Mouse (Mus musculus) intestine, postnatal 0 days (tissue): ENCODE results near the gene T2. TPM values are rescaled to one million over a fixed set of nuclear protein-coding genes. Genes with fewer than 3 reads are reported as not detected.
"Not testable (repeated sequence)": the region's sequence is repeated elsewhere in the genome, so short reads cannot be mapped to it uniquely, and the experiment has no call there.

ENCODE experiments used
- ATAC-seq: fragments of 200-750 bp; cut with Nextera tagmentation; 2 replicates; pipeline ENCODE4 v1.8.0; 2017; ENCODE audit warnings: mild to moderate bottlenecking, moderate TSS enrichment, moderate library complexity
- H3K27ac ChIP-seq: fragments of 300-500 bp; sonication (generic); 2 replicates; pipeline ENCODE4 v1.5.1; 2014; ENCODE audit warnings: mild to moderate bottlenecking, low read depth, low read length, moderate library complexity
- H3K27me3 ChIP-seq: fragments of 300-500 bp; sonication (generic); replicated peaks from 2 replicates; pipeline ENCODE4 v1.6.1; 2014; ENCODE audit warnings: low read length, mixed read lengths; ENCODE audit not compliant: control insufficient read depth, insufficient read depth
- H3K36me3 ChIP-seq: fragments of 300-500 bp; sonication (generic); 2 replicates; pipeline ENCODE4 v1.6.1; 2014; ENCODE audit warnings: mild to moderate bottlenecking, moderate library complexity; ENCODE audit not compliant: control insufficient read depth, insufficient read depth
- H3K4me1 ChIP-seq: fragments of 300-500 bp; sonication (generic); replicated peaks from 2 replicates; pipeline ENCODE4 v1.6.1; 2014; ENCODE audit warnings: antibody characterized with exemption, low read length, mixed read lengths; ENCODE audit not compliant: control insufficient read depth, insufficient read depth
- H3K4me2 ChIP-seq: fragments of 300-500 bp; sonication (generic); replicated peaks from 2 replicates; pipeline ENCODE4 v1.6.1; 2014; ENCODE audit warnings: low read depth, mild to moderate bottlenecking, moderate library complexity
- H3K4me3 ChIP-seq: fragments of 300-500 bp; sonication (generic); 2 replicates; pipeline ENCODE4 v1.5.1; 2014; ENCODE audit warnings: low read depth, low read length
- H3K9ac ChIP-seq: fragments of 300-500 bp; sonication (generic); 2 replicates; pipeline ENCODE4 v1.6.1; 2014; ENCODE audit warnings: mild to moderate bottlenecking, low read depth, low read length
- H3K9me3 ChIP-seq: fragments of 300-500 bp; sonication (generic); 2 replicates; pipeline ENCODE4 v1.6.1; 2016; ENCODE audit warnings: mixed run types; ENCODE audit not compliant: control insufficient read depth
- CTCF ChIP-seq: sonication (generic); IDR thresholded peaks from 2 replicates; pipeline ENCODE4 v1.5.1; 2016; ENCODE audit warnings: low read depth, mild to moderate bottlenecking, control low read depth, antibody characterized with exemption, moderate library complexity
- WGBS: fragments of 180-500 bp; shearing (Covaris S2); extraction: QIAGEN DNeasy Blood & Tissue Kit; methylation state at CpG from one replicate; pipeline ENCODE4 v1.1.7; 2014; 5-methylcytosine and 5-hydroxymethylcytosine counted together
- polyA plus RNA-seq: library from polyadenylated mRNA; unstranded; fragments of >200 nt; fragmentation: Nextera tagmentation; extraction: Ambion mirVana; gene quantifications from 2 replicates; pipeline ENCODE4 v1.2.1, GENCODE M21; 2015

The T2 gene
- polyA plus RNA-seq, 1 experiment from 2014 or later = 0.10 TPM

DNA sequence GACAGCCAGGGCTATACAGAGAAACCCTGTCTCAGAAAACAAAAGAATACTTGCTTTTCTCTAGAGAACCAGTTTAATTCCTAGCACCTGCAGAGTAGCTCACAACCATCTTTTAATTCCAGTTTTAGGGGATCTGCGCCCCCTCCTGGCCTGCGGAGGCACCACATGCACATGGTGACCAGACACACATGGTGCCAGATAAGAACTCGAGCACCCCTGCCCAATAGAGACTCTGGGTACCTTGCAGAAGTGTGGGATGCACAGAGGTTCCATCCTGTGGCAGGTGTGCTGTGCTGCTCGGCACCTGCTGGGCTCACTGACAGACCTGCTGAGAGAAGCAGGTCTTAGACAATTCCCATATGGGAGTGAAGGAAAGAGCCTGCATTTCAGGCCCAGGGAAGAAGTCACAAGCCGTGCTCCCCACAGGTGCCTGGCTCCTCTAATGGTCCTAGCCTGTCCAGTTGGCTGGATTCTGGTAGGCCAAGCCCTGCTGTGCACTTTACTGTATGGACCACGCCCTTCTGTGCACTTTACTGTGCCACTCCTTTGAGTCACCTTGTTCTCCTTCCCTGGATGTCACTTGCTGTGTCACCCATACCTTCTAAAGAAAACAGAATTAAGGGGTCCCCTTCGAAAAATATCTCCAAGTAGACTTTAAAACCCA lies 27.1 kb upstream of the T2 start:
- ATAC-seq = peak; percentile 47
- no peak overlapping the region for H3K4me3 ChIP-seq
- peak; percentile 58 for TF ChIP-seq CTCF
- no peaks in the 10 kb centered on the region for H3K9me3 ChIP-seq
- no peak overlapping the region for H3K9ac ChIP-seq
- 66% methylated on average over 7 of the region's 7 CpGs for WGBS
- H3K4me2 ChIP-seq = no peak overlapping the region
- peaks cover 25% of the 10 kb centered on the region for H3K36me3 ChIP-seq
- H3K4me1 ChIP-seq = no peaks in the 10 kb centered on the region
- no peaks in the 10 kb centered on the region for H3K27me3 ChIP-seq
- no peak overlapping the region for H3K27ac ChIP-seq

DNA sequence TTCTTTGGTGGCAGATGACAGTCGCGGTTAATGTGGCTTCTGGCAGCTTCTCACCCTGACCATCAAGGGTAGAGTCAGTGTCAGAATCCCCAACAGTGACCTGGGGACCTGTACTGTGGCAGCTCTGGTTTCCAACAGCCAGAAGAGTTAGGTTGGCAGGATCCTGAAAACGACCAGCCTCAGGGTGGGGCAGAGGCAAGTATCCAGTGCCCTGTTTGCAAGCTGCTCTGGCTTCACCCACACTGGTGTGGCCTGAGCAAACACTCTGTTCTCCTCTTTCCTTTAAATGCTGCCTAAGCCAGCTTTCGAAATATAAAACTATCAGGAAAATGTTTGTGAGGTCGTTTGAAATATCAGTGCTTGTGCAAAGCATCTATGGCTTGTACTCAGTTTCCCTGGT lies 25.2 kb upstream of the T2 start:
- Histone ChIP-seq H3K4me1 (no peaks in the 10 kb centered on the region), H3K27me3 (no peaks in the 10 kb centered on the region), H3K9me3 (no peaks in the 10 kb centered on the region), H3K4me2 (no peak overlapping the region), H3K4me3 (no peak overlapping the region), H3K9ac (no peak overlapping the region), H3K36me3 (peaks cover 14% of the 10 kb centered on the region; the same call in 1 of the 2 replicates), H3K27ac (no peak overlapping the region)
- ATAC-seq = no peak
- WGBS = 74% methylated on average over 5 of the region's 5 CpGs
- TF ChIP-seq CTCF = no peak

DNA sequence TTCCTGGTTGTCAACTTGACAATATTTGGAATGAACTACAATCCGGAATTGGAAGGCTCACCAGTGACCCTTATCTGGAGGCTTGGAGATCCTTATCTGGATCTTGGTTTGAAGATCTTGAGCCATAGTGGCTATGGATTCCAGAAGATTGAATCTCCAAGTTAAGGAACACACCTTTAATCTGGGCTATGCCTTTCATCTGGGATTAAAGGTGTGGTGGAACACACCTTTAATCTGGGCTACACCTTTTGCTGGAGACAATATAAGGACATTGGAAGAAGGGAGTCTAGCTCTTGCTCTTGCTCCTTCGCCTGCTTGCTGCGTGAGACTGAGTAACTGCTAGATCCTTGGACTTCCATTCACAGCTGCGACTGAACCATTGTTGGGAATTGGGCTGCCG lies 18.6 kb upstream of the T2 start, which contains the start of gene Prr18:
TSS of gene Prr18 (plus strand) at position 301 of the 400 bp plus-strand sequence.
- H3K4me3 ChIP-seq, H3K36me3 ChIP-seq, H3K9me3 ChIP-seq, H3K4me2 ChIP-seq, H3K4me1 ChIP-seq, H3K27ac ChIP-seq, H3K9ac ChIP-seq, ATAC-seq: not testable (repeated sequence)
- WGBS = no CpG with 5 or more reads among the region's 5 CpGs
- peaks cover 25% of the 10 kb centered on the region for H3K27me3 ChIP-seq

DNA sequence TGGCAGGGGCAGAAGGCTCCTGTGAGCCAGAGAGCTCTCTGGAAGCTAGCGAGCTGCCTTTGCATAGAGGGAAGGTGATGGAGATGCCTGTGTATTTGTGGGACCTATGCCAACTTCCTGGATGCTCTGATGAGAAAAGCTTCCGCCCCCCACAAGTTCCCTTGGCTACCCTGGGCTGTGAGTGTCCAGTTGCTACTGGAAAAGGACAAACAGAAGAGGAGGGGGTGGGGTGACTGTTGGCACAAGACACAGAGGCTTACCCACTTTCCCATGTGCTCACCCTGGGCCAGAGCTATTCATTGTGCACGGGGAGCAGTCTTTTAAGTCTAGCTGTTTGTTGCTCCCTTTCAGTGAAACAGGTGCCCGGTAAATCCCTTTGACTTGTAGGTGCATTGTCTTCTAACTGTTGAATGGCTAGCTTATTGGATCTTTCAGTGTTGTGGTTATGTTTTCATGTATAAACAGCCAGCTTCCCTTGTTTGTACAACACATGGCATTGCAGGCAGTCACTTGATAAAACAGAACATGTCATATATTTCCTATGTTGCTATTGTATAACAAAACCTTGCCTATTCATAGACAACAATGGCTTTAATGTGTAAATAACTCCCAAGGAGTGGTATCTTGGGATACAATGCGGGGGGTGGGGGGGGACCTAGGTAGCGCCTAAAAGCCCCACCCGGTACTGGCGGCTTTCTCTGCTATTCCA lies 16.0 kb upstream of the T2 start:
- Histone ChIP-seq H3K4me1 (no peaks in the 10 kb centered on the region; the same call in 1 of the 2 replicates), H3K4me3 (peak overlapping the region; percentile 51), H3K36me3 (no peaks in the 10 kb centered on the region), H3K4me2 (no peak overlapping the region; the same call in 1 of the 2 replicates), H3K27me3 (peaks cover 26% of the 10 kb centered on the region), H3K9ac (no peak overlapping the region), H3K27ac (no peak overlapping the region), H3K9me3 (no peaks in the 10 kb centered on the region)
- no peak for TF ChIP-seq CTCF
- no peak for ATAC-seq
- WGBS = 31% methylated on average over 8 of the region's 8 CpGs

DNA sequence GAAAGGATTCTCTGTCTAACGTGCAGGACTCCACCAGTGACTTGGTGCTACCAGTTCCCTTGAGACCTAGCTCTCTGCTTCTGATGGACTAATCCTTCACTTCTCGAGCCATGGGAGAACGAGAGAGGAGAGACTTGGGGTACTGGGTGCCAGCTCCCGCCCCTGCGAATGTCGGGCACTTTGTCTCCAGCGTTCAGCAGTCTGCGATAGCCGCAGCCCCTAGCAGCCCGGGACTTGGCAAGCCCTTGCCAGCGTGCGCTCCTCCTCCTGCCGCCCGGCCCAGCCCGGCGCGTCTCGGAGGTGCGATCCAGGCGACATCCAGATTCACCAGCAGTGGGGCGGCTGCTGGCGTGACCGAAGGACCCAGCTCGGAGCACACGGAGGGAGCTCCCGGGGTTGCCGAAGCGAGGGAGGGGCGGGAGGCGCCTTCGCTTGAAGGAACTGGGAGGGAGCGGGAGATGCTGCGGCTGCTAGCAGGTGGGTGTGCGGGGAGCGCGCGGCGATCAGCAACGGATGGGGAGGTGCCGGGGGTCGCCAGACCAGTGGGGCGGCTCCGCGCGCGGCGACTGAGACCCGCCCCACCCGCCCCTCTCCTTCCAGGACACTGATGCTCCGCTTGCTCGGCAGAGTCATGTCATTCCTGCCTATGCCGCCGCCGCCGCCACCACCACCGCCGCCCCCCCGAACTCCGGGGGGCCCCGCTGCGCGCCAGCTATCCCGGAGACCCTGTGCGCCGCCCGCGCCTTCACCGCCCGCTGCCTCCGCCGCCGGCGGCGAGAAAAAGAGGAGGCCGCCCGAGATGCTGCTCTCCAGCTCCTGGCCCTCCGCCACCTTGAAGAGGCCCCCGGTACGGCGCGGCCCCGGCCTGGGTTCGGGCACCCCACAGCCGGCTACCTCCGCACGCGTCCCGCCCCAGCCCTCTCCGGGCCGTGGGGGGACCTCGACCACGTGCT lies 15.1 kb upstream of the T2 start:
- Histone ChIP-seq H3K4me3 (peak overlapping the region; percentile 51), H3K4me2 (peak overlapping the region; percentile 96), H3K36me3 (no peaks in the 10 kb centered on the region), H3K9ac (peak overlapping the region; percentile 32), H3K27me3 (peaks cover 26% of the 10 kb centered on the region), H3K27ac (no peak overlapping the region), H3K4me1 (no peaks in the 10 kb centered on the region; the same call in 1 of the 2 replicates), H3K9me3 (no peaks in the 10 kb centered on the region)
- WGBS = under 1% methylated on average over 48 of the region's 92 CpGs
- no peak for TF ChIP-seq CTCF
- ATAC-seq = peak; percentile 34
